Mouse (Mus musculus) liver, embryonic 12.5 days (tissue): ENCODE results near the gene 1700022I11Rik. TPM values are rescaled to one million over a fixed set of nuclear protein-coding genes. Genes with fewer than 3 reads are reported as not detected.
A peak's percentile ranks its signal among the peaks of the same experiment; 100 is the strongest.

Source experiments
- ATAC-seq: fragments of 200-750 bp; cut with Nextera tagmentation; 2 replicates; pipeline ENCODE4 v1.8.0; 2017; ENCODE audit warnings: moderate number of reproducible peaks, mild to moderate bottlenecking, moderate library complexity
- H3K27ac ChIP-seq: fragments of 300-500 bp; sonication (generic); 2 replicates; pipeline ENCODE4 v1.5.1; 2016; ENCODE audit warnings: mild to moderate bottlenecking
- H3K27me3 ChIP-seq: fragments of 300-500 bp; sonication (generic); replicated peaks from 2 replicates; pipeline ENCODE4 v1.6.1; 2016; ENCODE audit warnings: mild to moderate bottlenecking, moderate library complexity
- H3K36me3 ChIP-seq: fragments of 300-500 bp; sonication (generic); 2 replicates; pipeline ENCODE4 v1.6.1; 2016; ENCODE audit warnings: mild to moderate bottlenecking, moderate library complexity
- H3K4me1 ChIP-seq: fragments of 300-500 bp; sonication (generic); 2 replicates; pipeline ENCODE4 v1.6.1; 2016
- H3K4me2 ChIP-seq: fragments of 300-500 bp; sonication (generic); 2 replicates; pipeline ENCODE4 v1.6.1; 2016; ENCODE audit warnings: mild to moderate bottlenecking, moderate library complexity
- H3K4me3 ChIP-seq: fragments of 300-500 bp; sonication (generic); 2 replicates; pipeline ENCODE4 v1.5.1; 2016; ENCODE audit warnings: mild to moderate bottlenecking, moderate library complexity
- H3K9ac ChIP-seq: fragments of 300-500 bp; sonication (generic); 2 replicates; pipeline ENCODE4 v1.6.1; 2016; ENCODE audit warnings: mild to moderate bottlenecking, moderate library complexity
- H3K9me3 ChIP-seq: fragments of 300-500 bp; sonication (generic); replicated peaks from 2 replicates; pipeline ENCODE4 v1.6.1; 2016; ENCODE audit warnings: mild to moderate bottlenecking, moderate library complexity
- WGBS: fragments of 180-500 bp; shearing (Covaris S2); methylation state at CpG from one replicate; pipeline ENCODE4 v1.1.7; 2016; ENCODE audit not compliant: insufficient replicate concordance; 5-methylcytosine and 5-hydroxymethylcytosine counted together
- polyA plus RNA-seq: library from polyadenylated mRNA; unstranded; fragments of >200 nt; fragmentation: Nextera tagmentation; extraction: Ambion mirVana; gene quantifications from 2 replicates; pipeline ENCODE4 v1.2.1, GENCODE M21; 2016

Gene 1700022I11Rik
- polyA plus RNA-seq, 1 experiment from 2014 or later = 0.20 TPM

GRCm38 (mm10) chr4:42944185-42944584, 25.2 kb upstream of the 1700022I11Rik start:
- no peak overlapping the region for H3K9ac ChIP-seq
- H3K4me2 ChIP-seq = no peak overlapping the region
- H3K4me1 ChIP-seq = no peaks in the 10 kb centered on the region
- H3K36me3 ChIP-seq = no peaks in the 10 kb centered on the region
- no peak for ATAC-seq
- no peaks in the 10 kb centered on the region for H3K9me3 ChIP-seq
- H3K27ac ChIP-seq = no peak overlapping the region
- H3K27me3 ChIP-seq = peaks cover 92% of the 10 kb centered on the region
- WGBS = 69% methylated on average over 9 of the region's 9 CpGs
- no peak overlapping the region for H3K4me3 ChIP-seq

GRCm38 (mm10) chr4:42945043-42945442, 24.4 kb upstream of the 1700022I11Rik start:
- Histone ChIP-seq H3K9me3 (no peaks in the 10 kb centered on the region), H3K4me1 (peaks cover 5% of the 10 kb centered on the region), H3K4me3 (no peak overlapping the region), H3K36me3 (no peaks in the 10 kb centered on the region), H3K27me3 (peaks cover 92% of the 10 kb centered on the region), H3K9ac (no peak overlapping the region), H3K4me2 (no peak overlapping the region), H3K27ac (no peak overlapping the region)
- WGBS = 9% methylated on average over 6 of the region's 6 CpGs
- ATAC-seq = no peak

DNA sequence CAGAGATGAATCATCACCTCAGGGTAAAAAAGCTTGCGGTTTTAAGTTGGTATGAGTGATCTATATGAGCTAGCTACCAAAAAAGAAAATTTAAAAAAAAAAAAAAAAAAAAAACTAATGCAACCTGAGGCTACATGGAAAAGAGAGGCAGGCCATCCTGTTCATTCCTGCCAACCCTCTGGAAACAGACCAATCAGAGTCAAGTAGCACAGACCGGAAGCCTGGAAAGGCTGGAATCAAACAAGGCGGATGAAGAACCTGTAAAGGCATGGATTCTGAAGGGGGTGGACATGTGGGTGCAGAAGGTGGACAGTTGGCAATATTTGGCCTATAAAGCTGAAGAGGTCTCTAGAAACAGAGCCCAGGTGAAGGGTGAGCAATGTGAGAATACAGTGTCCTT, 24.0 kb upstream of the 1700022I11Rik start:
- ATAC-seq = no peak
- Histone ChIP-seq H3K27ac (no peak overlapping the region), H3K4me2 (no peak overlapping the region)

GRCm38 (mm10) chr4:42945952-42946351, 23.5 kb upstream of the 1700022I11Rik start:
- Histone ChIP-seq H3K36me3 (no peaks in the 10 kb centered on the region), H3K4me1 (peaks cover 12% of the 10 kb centered on the region), H3K4me3 (no peak overlapping the region), H3K27ac (no peak overlapping the region), H3K4me2 (no peak overlapping the region), H3K9me3 (no peaks in the 10 kb centered on the region), H3K9ac (no peak overlapping the region), H3K27me3 (peaks cover 92% of the 10 kb centered on the region)
- WGBS = 9% methylated on average over 5 of the region's 5 CpGs
- ATAC-seq = no peak

More for the DNA sequence above, 24.0 kb upstream of the 1700022I11Rik start:
- Histone ChIP-seq H3K4me1 (peaks cover 9% of the 10 kb centered on the region), H3K36me3 (no peaks in the 10 kb centered on the region), H3K4me3 (no peak overlapping the region), H3K9ac (no peak overlapping the region), H3K27me3 (peaks cover 92% of the 10 kb centered on the region), H3K9me3 (no peaks in the 10 kb centered on the region)
- WGBS = 83% methylated on average over 3 of the region's 3 CpGs

DNA sequence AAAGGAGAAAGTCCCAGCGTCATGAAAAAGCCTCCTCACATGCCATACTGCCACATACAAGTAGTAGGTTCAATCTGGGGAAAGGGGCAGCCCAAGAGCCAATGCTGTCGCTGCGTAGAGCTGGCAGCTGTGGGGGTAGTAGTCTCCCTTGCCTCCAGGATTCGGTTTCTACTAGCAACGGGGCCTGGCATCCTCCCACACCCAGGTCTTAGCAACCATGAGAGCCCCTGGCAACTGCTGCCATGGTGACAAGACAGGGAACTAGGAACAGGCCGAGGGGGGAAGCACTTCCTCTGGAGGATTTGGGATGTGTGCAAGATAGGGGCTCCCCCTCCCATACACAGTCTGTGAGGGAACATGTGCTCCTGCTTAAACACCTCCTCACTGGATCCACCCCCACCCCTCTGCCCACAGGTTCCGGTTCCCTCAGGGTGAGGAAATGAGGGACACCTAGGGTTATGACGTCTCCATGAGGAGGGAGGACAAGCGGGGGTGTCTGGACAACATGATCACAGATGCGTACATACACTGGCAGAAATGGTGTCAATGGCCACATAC, 22.6 kb upstream of the 1700022I11Rik start:
- no peak for ATAC-seq

DNA sequence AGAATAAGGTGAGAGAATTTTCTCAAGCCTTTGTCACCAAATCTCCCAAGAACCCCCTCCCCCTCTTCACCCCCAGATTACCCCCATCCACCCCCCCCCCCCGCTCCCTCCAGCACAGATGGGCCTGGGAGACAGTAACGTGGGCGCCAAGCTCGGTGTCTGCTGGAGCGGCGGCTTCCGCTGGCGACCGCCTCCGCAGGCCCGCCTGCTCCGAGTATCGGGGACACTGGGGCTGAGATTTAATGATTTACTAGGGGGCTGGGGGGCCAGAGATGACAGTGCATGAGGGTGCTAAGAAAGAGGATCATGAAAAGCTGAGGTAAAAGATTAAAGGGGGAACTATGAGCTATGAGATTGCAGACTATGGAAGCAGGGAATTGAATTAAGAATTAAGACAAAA, 20.9 kb upstream of the 1700022I11Rik start:
- H3K27me3 ChIP-seq = peaks cover 86% of the 10 kb centered on the region
- no peak overlapping the region for H3K27ac ChIP-seq
- no peak overlapping the region for H3K4me3 ChIP-seq
- ATAC-seq = no peak
- H3K4me2 ChIP-seq = no peak overlapping the region
- no peak overlapping the region for H3K9ac ChIP-seq
- no peaks in the 10 kb centered on the region for H3K9me3 ChIP-seq
- no peaks in the 10 kb centered on the region for H3K36me3 ChIP-seq
- 30% methylated on average over 13 of the region's 13 CpGs for WGBS
- H3K4me1 ChIP-seq = peaks cover 15% of the 10 kb centered on the region

More for the DNA sequence above, 22.6 kb upstream of the 1700022I11Rik start:
- Histone ChIP-seq H3K9ac (no peak overlapping the region), H3K36me3 (no peaks in the 10 kb centered on the region), H3K4me3 (no peak overlapping the region), H3K27me3 (peaks cover 92% of the 10 kb centered on the region), H3K9me3 (no peaks in the 10 kb centered on the region), H3K4me1 (peaks cover 15% of the 10 kb centered on the region), H3K27ac (no peak overlapping the region), H3K4me2 (no peak overlapping the region)
- 49% methylated on average over 10 of the region's 10 CpGs for whole genome bisulfite sequencing

GRCm38 (mm10) chr4:42949051-42949675, 20.2 kb upstream of the 1700022I11Rik start:
- Histone ChIP-seq H3K9me3 (no peaks in the 10 kb centered on the region), H3K27ac (no peak overlapping the region), H3K27me3 (peaks cover 81% of the 10 kb centered on the region), H3K4me3 (peak overlapping the region; percentile 64), H3K9ac (no peak overlapping the region), H3K4me2 (peak overlapping the region; percentile 91), H3K4me1 (peaks cover 15% of the 10 kb centered on the region), H3K36me3 (no peaks in the 10 kb centered on the region)
- no peak for ATAC-seq
- 8% methylated on average over 14 of the region's 14 CpGs for WGBS

GRCm38 (mm10) chr4:42949676-42950051, 19.7 kb upstream of the 1700022I11Rik start, which contains the start of gene Dnajb5:
Gene Dnajb5, plus strand, starts transcription at chr4:42949814.
- Histone ChIP-seq H3K27me3 (peaks cover 77% of the 10 kb centered on the region), H3K9ac (peak within 1 kb of the TSS; percentile 65), H3K9me3 (no peaks in the 10 kb centered on the region), H3K27ac (peak within 1 kb of the TSS; percentile 58), H3K4me2 (peak within 1 kb of the TSS; percentile 91), H3K36me3 (no peaks in the 10 kb centered on the region), H3K4me3 (peak within 1 kb of the TSS; percentile 64), H3K4me1 (peaks cover 15% of the 10 kb centered on the region)
- peak; percentile 89 for ATAC-seq
- WGBS = under 1% methylated on average over 38 of the region's 39 CpGs

GRCm38 (mm10) chr4:42950065-42950558, 19.3 kb upstream of the 1700022I11Rik start:
- Histone ChIP-seq H3K9ac (peak overlapping the region; percentile 65), H3K27ac (peak overlapping the region; percentile 58), H3K36me3 (no peaks in the 10 kb centered on the region), H3K4me2 (peak overlapping the region; percentile 91), H3K27me3 (peaks cover 72% of the 10 kb centered on the region), H3K4me3 (peak overlapping the region; percentile 64), H3K9me3 (no peaks in the 10 kb centered on the region), H3K4me1 (peaks cover 15% of the 10 kb centered on the region)
- peak; percentile 44 for ATAC-seq
- 3% methylated on average over 21 of the region's 27 CpGs for WGBS

GRCm38 (mm10) chr4:42951206-42952195, 17.9 kb upstream of the 1700022I11Rik start:
- Histone ChIP-seq H3K4me2 (no peak overlapping the region), H3K27me3 (peaks cover 63% of the 10 kb centered on the region), H3K9me3 (no peaks in the 10 kb centered on the region), H3K36me3 (no peaks in the 10 kb centered on the region), H3K4me1 (peaks cover 15% of the 10 kb centered on the region), H3K4me3 (no peak overlapping the region), H3K9ac (no peak overlapping the region), H3K27ac (no peak overlapping the region)
- 46% methylated on average over 11 of the region's 11 CpGs for WGBS
- ATAC-seq = no peak

- no peak overlapping the region for H3K27ac ChIP-seq
- H3K4me3 ChIP-seq = no peak overlapping the region
- H3K9ac ChIP-seq = no peak overlapping the region
- peaks cover 15% of the 10 kb centered on the region for H3K4me1 ChIP-seq
- no peak for ATAC-seq
- H3K27me3 ChIP-seq = peaks cover 56% of the 10 kb centered on the region
- no peaks in the 10 kb centered on the region for H3K36me3 ChIP-seq
- H3K9me3 ChIP-seq = no peaks in the 10 kb centered on the region
- H3K4me2 ChIP-seq = no peak overlapping the region
- 70% methylated on average over 7 of the region's 7 CpGs for WGBS
Observed at GRCm38 (mm10) chr4:42952563-42952962, 16.8 kb upstream of the 1700022I11Rik start.
